In genomic region chr6:29767813-29768660, GRCm38 (mm10) we compare ENCODE assay signal across 7 mouse cellular contexts. TPM values are rescaled to one million over a fixed set of nuclear protein-coding genes. Genes with fewer than 3 reads are reported as not detected.
DNase-seq lines count a peak whose midpoint lies in the region; ATAC-seq and TF ChIP-seq lines count a peak whose summit lies in the region.

Gene Ahcyl2, plus strand, starts transcription at chr6:29768011.

- TF ChIP-seq POLR2A in small intestine, adult 2 months (IDR thresholded peaks at IDR 0.05; ENCODE audit: low read depth, low read length) = peak; percentile 98

- peaks cover 6% of the 10 kb centered on the region; the same call in 1 of the 2 replicates for H3K4me1 ChIP-seq in intestine, postnatal 0 days (replicated peaks; ENCODE audit: control insufficient read depth, insufficient read depth, low read length)
- peaks cover 10% of the 10 kb centered on the region for H3K4me1 ChIP-seq in midbrain, embryonic 12.5 days
- H3K4me1 ChIP-seq in small intestine, adult 2 months (ENCODE audit: control insufficient read depth, insufficient read depth, insufficient read length, low read length) = peaks cover 6% of the 10 kb centered on the region; the same call in 1 of the 2 replicates

- H3K4me2 ChIP-seq in intestine, postnatal 0 days (replicated peaks; ENCODE audit: low read depth) = peak within 1 kb of the TSS; percentile 83
- peak within 1 kb of the TSS; percentile 65 for H3K4me2 ChIP-seq in midbrain, embryonic 12.5 days (replicated peaks)

- intact Hi-C loops in left cerebral cortex, postnatal 4 days (cut with DNase I) = loop anchor here (10.0 kb wide), 1 partner anchor 47 kb away; no protein-coding TSS in a partner anchor

- under 1% methylated on average over 49 of the region's 61 CpGs for WGBS in intestine, postnatal 0 days
- under 1% methylated on average over 58 of the region's 61 CpGs for WGBS in midbrain, embryonic 12.5 days
- under 1% methylated on average over 60 of the region's 61 CpGs for WGBS in small intestine, adult 2 months

- peak within 1 kb of the TSS; percentile 86 for H3K9ac ChIP-seq in intestine, postnatal 0 days (ENCODE audit: low read depth, low read length)
- peak within 1 kb of the TSS; percentile 65 for H3K9ac ChIP-seq in midbrain, embryonic 12.5 days (replicated peaks)

- TF ChIP-seq CTCF in intestine, postnatal 0 days (IDR thresholded peaks at IDR 0.05; ENCODE audit: low read depth) = no peak
- TF ChIP-seq CTCF in small intestine, adult 2 months (IDR thresholded peaks at IDR 0.05; ENCODE audit: extremely low read depth, insufficient read length, insufficient replicate concordance, low read depth, low read length) = no peak

- H3K36me3 ChIP-seq in intestine, postnatal 0 days (ENCODE audit: control insufficient read depth, insufficient read depth) = no peaks in the 10 kb centered on the region
- H3K36me3 ChIP-seq in midbrain, embryonic 12.5 days = no peaks in the 10 kb centered on the region
- no peaks in the 10 kb centered on the region for H3K36me3 ChIP-seq in small intestine, adult 2 months (ENCODE audit: control insufficient read depth, insufficient read depth, low read length)

- no peaks in the 10 kb centered on the region for H3K9me3 ChIP-seq in intestine, postnatal 0 days (ENCODE audit: control insufficient read depth)
- H3K9me3 ChIP-seq in midbrain, embryonic 12.5 days = no peaks in the 10 kb centered on the region

- no peaks in the 10 kb centered on the region for H3K27me3 ChIP-seq in intestine, postnatal 0 days (replicated peaks; ENCODE audit: control insufficient read depth, insufficient read depth, low read length)
- no peaks in the 10 kb centered on the region for H3K27me3 ChIP-seq in midbrain, embryonic 12.5 days
- no peaks in the 10 kb centered on the region for H3K27me3 ChIP-seq in small intestine, adult 2 months (ENCODE audit: control insufficient read depth, insufficient read depth, low read length)

- peak within 1 kb of the TSS; percentile 85 for H3K27ac ChIP-seq in intestine, postnatal 0 days (ENCODE audit: low read depth, low read length)
- peak within 1 kb of the TSS; percentile 84 for H3K27ac ChIP-seq in midbrain, embryonic 12.5 days (replicated peaks)
- peak within 1 kb of the TSS; percentile 82 for H3K27ac ChIP-seq in small intestine, adult 2 months (ENCODE audit: insufficient read depth, low read depth, low read length)

- peak; percentile 97 for ATAC-seq in intestine, postnatal 0 days
- peak; percentile 98 for ATAC-seq in midbrain, embryonic 12.5 days (ENCODE audit: low FRiP score, low read depth)

- DNase-seq in adrenal gland, adult 8-10 months = peak; percentile 97
- DNase-seq in embryo, embryonic 9.5 days (ENCODE audit: extremely low spot score) = peak; percentile 96
- DNase-seq in gonadal fat pad, adult 2 months (ENCODE audit: low read depth) = peak; percentile 70
- DNase-seq in left cerebral cortex, postnatal 4 days = peak; percentile 98

- H3K4me3 ChIP-seq in intestine, postnatal 0 days (ENCODE audit: low read depth, low read length) = peak within 1 kb of the TSS; percentile 93
- H3K4me3 ChIP-seq in midbrain, embryonic 12.5 days = peak within 1 kb of the TSS; percentile 88
- peak within 1 kb of the TSS; percentile 85 for H3K4me3 ChIP-seq in small intestine, adult 2 months (ENCODE audit: low read depth, low read length)

RNA-seq across cellular contexts. Expression of gene Ahcyl2, which starts in this region (rescaled TPM):
- 100 to 1,000 TPM; 100 to 281 (median 173) TPM for total RNA-seq in adrenal gland, adult 8-10 months (2022)
- 38.1 and 40.6 TPM in 2 replicates for polyA plus RNA-seq in gonadal fat pad, adult 2 months (2012; rRNA removed)
- 74.7 and 83.6 TPM in 2 replicates for polyA plus RNA-seq in intestine, postnatal 0 days (2015; fragmentation: Nextera tagmentation; extraction: Ambion mirVana)
- total RNA-seq in left cerebral cortex, postnatal 4 days (2021) = 10 to 100 TPM; 51.3 to 54.1 TPM
- 17.2 and 18.0 TPM in 2 replicates for polyA plus RNA-seq in midbrain, embryonic 12.5 days (2016; fragmentation: Nextera tagmentation; extraction: Ambion mirVana)
- 84.6 and 110 TPM in 2 replicates for polyA plus RNA-seq in small intestine, adult 2 months (2012; rRNA removed)

Comparison
In these comparisons a context has a peak if more than half of its experiments do, and no peak if none do; other contexts are left out.
1. Peak in every context shown above with its lines: DNase-seq, ATAC-seq, H3K4me3 ChIP-seq and H3K27ac ChIP-seq.